Mouse (Mus musculus) erythroblast, embryonic 14.5 days (primary cell): ENCODE measurements around the gene Insl6.

Experiments
- GATA1 ChIP-seq: IDR thresholded peaks from 2 replicates; pipeline ENCODE4 v1.6.1; 2012; ENCODE audit warnings: low read length, inconsistent platforms, mixed read lengths
- TAL1 ChIP-seq: IDR thresholded peaks from 3 replicates; pipeline ENCODE4 v1.6.1; 2012; ENCODE audit warnings: low read length, inconsistent platforms, mixed read lengths

GRCm38 (mm10) chr19:29287863-29288262 is 37.3 kb downstream of the Insl6 start:
- no peak for TF ChIP-seq TAL1
- TF ChIP-seq GATA1, result no peak
